Comparison of ENCODE assay signal across 8 mouse cellular contexts in the genomic region with DNA sequence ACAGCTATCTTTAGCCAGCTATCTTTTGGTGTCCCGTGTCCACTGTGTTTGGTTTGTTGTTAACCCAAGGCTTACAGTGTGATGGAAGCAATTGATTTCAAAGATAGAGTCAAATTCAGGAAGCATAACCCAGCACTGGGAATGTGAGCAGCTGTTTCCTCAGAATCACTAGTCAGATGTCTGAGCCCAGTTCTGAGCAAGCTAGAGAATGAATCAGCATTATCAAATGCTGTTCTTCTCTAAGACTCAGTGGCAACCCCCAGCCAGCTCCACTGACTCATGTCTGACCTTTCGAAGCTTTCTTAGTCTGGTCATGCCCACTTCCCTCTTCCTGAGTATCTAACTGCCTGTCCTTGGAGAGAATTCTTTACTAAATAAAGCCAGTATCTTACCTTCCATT. TPM values are rescaled to one million over a fixed set of nuclear protein-coding genes. Genes with fewer than 3 reads are reported as not detected.
A peak's percentile ranks its signal among the peaks of the same experiment; 100 is the strongest.
DNase-seq lines count a peak whose midpoint lies in the region; ATAC-seq lines count a peak whose summit lies in the region.

No protein-coding gene starts in this region.

- no peak overlapping the region for H3K4me3 ChIP-seq in hindbrain, embryonic 13.5 days

- 67% methylated on average over 2 of the region's 2 CpGs for WGBS in hindbrain, embryonic 13.5 days

- no peak for ATAC-seq in hindbrain, embryonic 13.5 days (ENCODE audit: low FRiP score)

- H3K27ac ChIP-seq in hindbrain, embryonic 13.5 days: no peak overlapping the region

- H3K9me3 ChIP-seq in hindbrain, embryonic 13.5 days: no peaks in the 10 kb centered on the region

- H3K4me2 ChIP-seq in hindbrain, embryonic 13.5 days: no peak overlapping the region

- no peaks in the 10 kb centered on the region; the same call in 1 of the 2 replicates for H3K4me1 ChIP-seq in hindbrain, embryonic 13.5 days (replicated peaks)

- H3K9ac ChIP-seq in hindbrain, embryonic 13.5 days: no peak overlapping the region

- DNase-seq in gastrocnemius, adult 18-20 months (ENCODE audit: low spot score): peak; percentile 45
- DNase-seq in gastrocnemius, adult 8-10 months (ENCODE audit: low spot score in 2 of 2): no peak
- peak; percentile 50 for DNase-seq in 3134 (ENCODE audit: extremely low read depth, insufficient read length, low spot score)
- DNase-seq in adrenal gland, adult 2 months: peak; percentile 83
- peak; percentile 30 for DNase-seq in layer of hippocampus, adult 9-10 months (ENCODE audit: low spot score)
- no peak for DNase-seq in kidney, postnatal 14 days
- DNase-seq in cerebellum, postnatal 36 days: no peak

- H3K36me3 ChIP-seq in hindbrain, embryonic 13.5 days: peaks cover 44% of the 10 kb centered on the region

- no peaks in the 10 kb centered on the region for H3K27me3 ChIP-seq in hindbrain, embryonic 13.5 days

RNA-seq across cellular contexts. Expression of a gene that starts 35.5 kb away (rescaled TPM):
- total RNA-seq in gastrocnemius, adult 18-20 months (2021): 10 to 100 TPM in 1 of 2 experiments, 1 to 10 TPM in 1; 9.0 to 10.9 TPM
- total RNA-seq in gastrocnemius, adult 8-10 months (2022): 10 to 100 TPM in 1 of 4 experiments, 1 to 10 TPM in 3; 7.2 to 12.8 (median 8.8) TPM
- 1 to 10 TPM; 2.5 to 3.7 TPM for total RNA-seq in adrenal gland, adult 2 months (2021)
- 0.38 and 1.4 TPM in 2 replicates for polyA plus RNA-seq in adrenal gland, adult 2 months (2012; rRNA removed)
- polyA plus RNA-seq in hindbrain, embryonic 13.5 days (2015; fragmentation: Nextera tagmentation; extraction: Ambion mirVana): 0.36 and 0.42 TPM in 2 replicates

Comparison
In these comparisons a context has a peak if more than half of its experiments do, and no peak if none do; other contexts are left out.
1. DNase-seq: peak in gastrocnemius, adult 18-20 months (single experiment), 3134 (single experiment), adrenal gland, adult 2 months (single experiment) and layer of hippocampus, adult 9-10 months (single experiment); none in gastrocnemius, adult 8-10 months (0 of 2), kidney, postnatal 14 days (single experiment) and cerebellum, postnatal 36 days (0 of 2).